Mouse (Mus musculus) hindbrain, embryonic 16.5 days (tissue): ENCODE results near the gene Edil3. TPM values are rescaled to one million over a fixed set of nuclear protein-coding genes. Genes with fewer than 3 reads are reported as not detected.
"Not testable (repeated sequence)": the region's sequence is repeated elsewhere in the genome, so short reads cannot be mapped to it uniquely, and the experiment has no call there.

Experiments
- ATAC-seq: fragments of 200-750 bp; cut with Nextera tagmentation; 2 replicates; pipeline ENCODE4 v1.8.0; 2017; ENCODE audit warnings: moderate TSS enrichment, moderate library complexity
- H3K27ac ChIP-seq: fragments of 300-500 bp; sonication (generic); 2 replicates; pipeline ENCODE4 v1.5.1; 2014; ENCODE audit warnings: low read depth, mild to moderate bottlenecking, control low read depth, low read length, moderate library complexity
- H3K27me3 ChIP-seq: fragments of 300-500 bp; sonication (generic); replicated peaks from 2 replicates; pipeline ENCODE4 v1.6.1; 2014; ENCODE audit warnings: low read length; ENCODE audit not compliant: control insufficient read depth, insufficient read depth
- H3K36me3 ChIP-seq: fragments of 300-500 bp; sonication (generic); 2 replicates; pipeline ENCODE4 v1.6.1; 2014; ENCODE audit warnings: mild to moderate bottlenecking, low read length, moderate library complexity, mixed read lengths; ENCODE audit not compliant: control insufficient read depth, insufficient read depth
- H3K4me1 ChIP-seq: fragments of 300-500 bp; sonication (generic); 2 replicates; pipeline ENCODE4 v1.6.1; 2014; ENCODE audit warnings: low read depth, low read length; ENCODE audit not compliant: control insufficient read depth, insufficient read depth
- H3K4me2 ChIP-seq: fragments of 300-500 bp; sonication (generic); 2 replicates; pipeline ENCODE4 v1.6.1; 2014; ENCODE audit warnings: mild to moderate bottlenecking, low read length, control low read depth, moderate library complexity
- H3K4me3 ChIP-seq: fragments of 300-500 bp; sonication (generic); 2 replicates; pipeline ENCODE4 v1.5.1; 2014; ENCODE audit warnings: mild to moderate bottlenecking, low read length, control low read depth, moderate library complexity
- H3K9ac ChIP-seq: fragments of 300-500 bp; sonication (generic); 2 replicates; pipeline ENCODE4 v1.6.1; 2014; ENCODE audit warnings: low read depth, mild to moderate bottlenecking, control low read depth, low read length, moderate library complexity
- H3K9me3 ChIP-seq: fragments of 300-500 bp; sonication (generic); 2 replicates; pipeline ENCODE4 v1.6.1; 2014; ENCODE audit warnings: mild to moderate bottlenecking, low read length, moderate library complexity; ENCODE audit not compliant: control insufficient read depth
- WGBS: fragments of 180-500 bp; shearing (Covaris S2); extraction: QIAGEN DNeasy Blood & Tissue Kit; methylation state at CpG from one replicate; pipeline ENCODE4 v1.1.7; 2014; 5-methylcytosine and 5-hydroxymethylcytosine counted together
- polyA plus RNA-seq: library from polyadenylated mRNA; unstranded; fragments of >200 nt; fragmentation: Nextera tagmentation; extraction: Ambion mirVana; gene quantifications from 2 replicates; pipeline ENCODE4 v1.2.1, GENCODE M21; 2015

Edil3 gene
- polyA plus RNA-seq, 1 experiment from 2014 or later: 63.7 TPM

DNA sequence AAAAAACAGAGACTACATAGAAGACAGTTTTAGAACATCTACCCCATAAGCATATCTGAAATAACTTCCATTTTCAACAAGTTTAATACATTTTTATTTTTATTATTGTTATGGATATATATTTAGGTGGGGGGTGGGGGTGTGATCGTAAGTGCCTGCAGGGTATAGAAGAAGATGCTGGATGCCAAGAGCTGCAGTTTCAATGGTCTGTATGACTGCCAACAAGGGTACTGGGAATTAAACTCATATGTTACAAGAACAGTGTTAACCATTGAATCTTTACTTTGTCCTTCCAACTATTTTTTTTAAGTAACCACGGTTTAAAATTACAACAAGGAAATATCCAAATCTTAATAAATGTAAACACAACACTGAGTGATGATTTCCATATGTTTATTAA lies 214.4 kb downstream of the Edil3 start:
- H3K36me3 ChIP-seq: no peaks in the 10 kb centered on the region
- H3K4me3 ChIP-seq: no peak overlapping the region
- no peaks in the 10 kb centered on the region for H3K27me3 ChIP-seq
- no peak overlapping the region for H3K4me2 ChIP-seq
- no peak overlapping the region for H3K27ac ChIP-seq
- ATAC-seq: no peak
- H3K9ac ChIP-seq: no peak overlapping the region
- no peaks in the 10 kb centered on the region for H3K9me3 ChIP-seq
- WGBS: 80% methylated on average over 2 of the region's 2 CpGs
- no peaks in the 10 kb centered on the region for H3K4me1 ChIP-seq

- Histone ChIP-seq H3K36me3 (no peaks in the 10 kb centered on the region), H3K4me2 (no peak overlapping the region), H3K27me3 (no peaks in the 10 kb centered on the region), H3K4me3 (no peak overlapping the region), H3K9ac (no peak overlapping the region), H3K27ac (no peak overlapping the region), H3K9me3 (no peaks in the 10 kb centered on the region), H3K4me1 (no peaks in the 10 kb centered on the region)
- 85% methylated on average over 1 of the region's 1 CpGs for WGBS
- ATAC-seq: no peak
Observed at GRCm38 (mm10) chr13:89041495-89041894, 220.2 kb downstream of the Edil3 start.

- not testable (repeated sequence) for H3K4me3 ChIP-seq, H3K27ac ChIP-seq, H3K36me3 ChIP-seq, H3K9ac ChIP-seq, H3K4me1 ChIP-seq, H3K9me3 ChIP-seq, H3K4me2 ChIP-seq, ATAC-seq, H3K27me3 ChIP-seq
Observed at GRCm38 (mm10) chr13:89070132-89070531, 248.9 kb downstream of the Edil3 start.

DNA sequence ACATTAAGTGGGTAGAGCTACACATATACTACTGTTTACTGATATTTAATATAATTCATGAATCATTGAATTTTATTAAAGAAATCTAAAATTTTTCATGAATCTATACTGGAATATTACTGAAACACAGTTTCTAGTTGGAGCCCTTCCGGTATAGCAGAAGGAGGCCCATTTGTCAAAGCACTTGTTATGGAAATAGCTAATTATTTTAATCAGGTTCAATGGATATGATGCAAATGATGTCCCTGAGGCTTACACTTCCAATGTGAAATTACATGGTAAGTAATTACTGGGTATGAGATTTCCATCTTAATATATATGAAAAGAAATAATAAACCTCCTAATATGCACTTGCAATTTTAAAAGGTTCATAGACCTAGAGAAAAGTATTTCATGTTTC lies 254.9 kb downstream of the Edil3 start:
- no peak for ATAC-seq

DNA sequence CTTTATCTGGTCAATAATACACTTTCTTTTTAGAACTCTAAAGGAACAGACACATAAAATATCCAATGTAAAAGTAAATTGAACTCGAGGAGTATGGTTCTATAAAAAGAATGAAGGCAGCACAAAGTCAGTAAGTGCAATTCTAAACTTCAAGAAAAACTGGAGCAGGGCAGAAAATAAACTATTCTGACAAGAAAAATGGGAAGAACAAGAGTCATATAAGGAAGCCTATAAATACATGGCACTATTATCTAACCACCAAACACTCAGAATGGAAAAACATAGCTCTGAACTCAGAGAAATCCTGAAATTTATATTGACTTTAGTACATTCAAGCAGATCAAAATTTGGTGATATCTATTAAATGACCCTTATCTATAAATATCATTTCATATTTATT lies 284.6 kb downstream of the Edil3 start:
- Histone ChIP-seq H3K4me2 (no peak overlapping the region), H3K36me3 (no peaks in the 10 kb centered on the region), H3K27me3 (no peaks in the 10 kb centered on the region), H3K27ac (no peak overlapping the region), H3K4me3 (no peak overlapping the region), H3K9me3 (no peaks in the 10 kb centered on the region), H3K4me1 (no peaks in the 10 kb centered on the region), H3K9ac (no peak overlapping the region)
- WGBS: 62% methylated on average over 1 of the region's 1 CpGs
- no peak for ATAC-seq

More for the DNA sequence above, 254.9 kb downstream of the Edil3 start:
- Histone ChIP-seq H3K4me1 (no peaks in the 10 kb centered on the region), H3K4me3 (no peak overlapping the region), H3K27me3 (no peaks in the 10 kb centered on the region), H3K9ac (no peak overlapping the region), H3K4me2 (no peak overlapping the region), H3K27ac (no peak overlapping the region), H3K36me3 (no peaks in the 10 kb centered on the region), H3K9me3 (no peaks in the 10 kb centered on the region)
- 43% methylated on average over 1 of the region's 1 CpGs for WGBS

DNA sequence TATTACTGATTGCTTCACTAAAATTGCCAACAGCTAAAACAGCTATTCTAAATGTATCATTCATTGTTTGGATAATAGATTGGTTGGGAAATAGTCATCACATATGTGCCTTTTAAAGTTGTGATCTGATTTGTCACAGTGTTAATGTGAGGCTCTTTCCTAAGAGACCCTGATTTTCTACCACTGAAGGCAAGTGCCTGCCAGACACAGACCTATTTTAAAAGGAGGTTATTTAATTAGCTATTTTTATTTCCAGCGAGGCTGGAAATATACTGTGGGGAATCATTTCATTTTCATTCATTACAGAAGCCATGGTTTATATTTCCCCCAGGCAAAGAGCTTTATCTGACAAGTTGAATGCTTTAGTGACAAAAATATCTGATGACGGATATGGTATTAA lies 296.3 kb downstream of the Edil3 start:
- Histone ChIP-seq H3K9me3 (no peaks in the 10 kb centered on the region), H3K27ac (no peak overlapping the region), H3K36me3 (no peaks in the 10 kb centered on the region), H3K4me1 (no peaks in the 10 kb centered on the region; the same call in 1 of the 2 replicates), H3K4me3 (no peak overlapping the region), H3K27me3 (no peaks in the 10 kb centered on the region), H3K9ac (no peak overlapping the region), H3K4me2 (no peak overlapping the region)
- WGBS: 41% methylated on average over 2 of the region's 2 CpGs
- ATAC-seq: peak; percentile 58; the same call in 1 of the 2 replicates

DNA sequence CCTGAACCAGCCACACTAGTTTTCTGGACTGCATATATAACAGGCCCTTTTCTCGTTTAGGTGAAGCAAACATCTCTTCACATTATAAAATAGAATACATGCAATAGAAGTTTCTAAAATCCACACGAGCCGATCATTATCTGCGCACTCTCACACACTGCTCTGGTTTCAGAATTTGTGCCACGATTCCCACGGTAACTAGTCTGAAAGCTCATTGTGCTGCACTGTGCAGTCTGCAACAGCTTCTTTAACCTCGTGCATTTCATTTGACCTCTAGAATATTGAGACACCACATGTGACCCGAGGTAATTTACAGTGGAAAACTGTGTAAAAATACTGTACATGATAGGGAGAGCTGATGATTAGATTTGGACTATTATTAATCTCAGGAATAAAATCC lies 298.5 kb downstream of the Edil3 start:
- no peak overlapping the region for H3K4me2 ChIP-seq
- peak; percentile 55 for ATAC-seq
- H3K27ac ChIP-seq: no peak overlapping the region
- H3K4me1 ChIP-seq: no peaks in the 10 kb centered on the region; the same call in 1 of the 2 replicates
- no peaks in the 10 kb centered on the region for H3K27me3 ChIP-seq
- no peaks in the 10 kb centered on the region for H3K9me3 ChIP-seq
- no peak overlapping the region for H3K4me3 ChIP-seq
- no peaks in the 10 kb centered on the region for H3K36me3 ChIP-seq
- H3K9ac ChIP-seq: no peak overlapping the region
- WGBS: 56% methylated on average over 8 of the region's 8 CpGs

GRCm38 (mm10) chr13:89122511-89123253 lies 301.4 kb downstream of the Edil3 start:
- WGBS: 57% methylated on average over 6 of the region's 6 CpGs
- H3K27me3 ChIP-seq: no peaks in the 10 kb centered on the region
- H3K9me3 ChIP-seq: no peaks in the 10 kb centered on the region
- H3K4me2 ChIP-seq: no peak overlapping the region
- peak; percentile 28; the same call in 1 of the 2 replicates for ATAC-seq
- H3K4me3 ChIP-seq: no peak overlapping the region
- no peaks in the 10 kb centered on the region for H3K36me3 ChIP-seq
- H3K27ac ChIP-seq: no peak overlapping the region
- H3K4me1 ChIP-seq: no peaks in the 10 kb centered on the region; the same call in 1 of the 2 replicates
- no peak overlapping the region for H3K9ac ChIP-seq

DNA sequence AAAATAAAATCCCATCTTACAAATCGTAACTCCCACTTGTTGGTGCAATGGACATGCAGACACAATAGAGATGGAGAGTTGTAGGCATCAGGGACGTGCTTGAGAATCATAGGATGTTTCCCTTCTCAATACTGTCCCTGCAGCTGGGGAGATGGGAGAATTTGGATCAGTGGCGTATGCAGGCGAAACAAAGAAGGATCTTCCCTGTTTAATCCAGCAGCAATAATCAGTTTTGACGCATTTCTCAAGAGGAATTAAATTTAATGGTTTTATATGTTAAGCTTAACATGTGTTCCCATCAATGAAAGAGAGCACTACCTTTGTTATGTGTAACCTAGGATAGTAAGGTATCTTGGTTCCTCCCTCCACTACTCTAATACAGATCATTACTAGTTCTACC lies 302.1 kb downstream of the Edil3 start:
- no peaks in the 10 kb centered on the region for H3K27me3 ChIP-seq
- no peak for ATAC-seq
- 88% methylated on average over 5 of the region's 5 CpGs for WGBS
- H3K4me2 ChIP-seq: no peak overlapping the region
- no peaks in the 10 kb centered on the region for H3K4me1 ChIP-seq
- H3K4me3 ChIP-seq: no peak overlapping the region
- no peak overlapping the region for H3K27ac ChIP-seq
- no peak overlapping the region for H3K9ac ChIP-seq
- H3K9me3 ChIP-seq: no peaks in the 10 kb centered on the region
- no peaks in the 10 kb centered on the region for H3K36me3 ChIP-seq
